Mouse (Mus musculus) subcutaneous adipose tissue, adult 2 months (tissue): ENCODE data around the gene Olfr178. TPM values are rescaled to one million over a fixed set of nuclear protein-coding genes. Genes with fewer than 3 reads are reported as not detected.

Experiments used
- polyA plus RNA-seq: library from polyadenylated mRNA; depleted of rRNA; stranded (reverse); fragments of >200 nt; gene quantifications from 2 replicates; pipeline ENCODE4 v1.2.3, GENCODE M21; 2012; ENCODE audit warnings: low replicate concordance; rRNA removed

The Olfr178 gene
- not detected in 2 replicates for polyA plus RNA-seq

DNA sequence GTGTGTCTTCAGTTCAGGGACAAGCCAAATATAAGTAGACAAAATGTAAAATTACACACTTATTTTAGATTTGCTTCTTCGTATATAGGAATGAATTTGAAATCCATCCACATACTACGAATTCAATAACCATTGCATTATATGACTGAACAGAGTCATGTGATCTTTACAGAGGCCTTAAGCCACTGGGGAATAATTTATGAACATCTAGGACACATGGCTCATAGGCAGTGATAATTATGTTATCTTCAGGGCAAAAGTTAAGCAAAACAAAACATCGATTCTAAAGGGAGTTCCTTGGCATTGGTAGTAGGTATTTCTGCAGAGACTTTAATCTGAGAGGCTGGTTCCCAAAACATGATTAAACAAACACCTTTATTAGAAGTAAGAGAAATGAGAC lies at the start of gene Olfr178:
Gene Olfr178 (minus strand): TSS at position 101 of the 400 bp plus-strand sequence.

DNA sequence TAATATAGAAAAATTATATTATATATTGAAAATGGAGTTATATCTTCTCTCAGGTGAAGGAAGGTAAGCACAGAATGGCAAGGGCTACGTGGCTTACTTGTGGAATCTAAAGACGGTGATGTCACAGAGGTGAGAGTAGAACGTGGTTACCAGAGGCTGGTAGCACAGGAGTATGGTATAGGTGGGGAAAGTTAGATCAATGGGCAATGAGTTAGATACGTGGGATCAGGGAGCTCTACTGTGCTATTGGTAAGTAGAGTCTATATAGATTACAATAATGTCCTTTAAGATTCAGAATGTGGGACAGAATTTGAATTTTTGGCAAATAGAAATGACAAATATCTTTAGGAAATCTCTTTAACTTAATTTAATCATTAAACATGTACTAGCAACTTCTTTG lies 37.4 kb upstream of the Olfr178 start, which contains the start of gene Olfr180:
Gene Olfr180 (minus strand): TSS at position 101 of the 400 bp plus-strand sequence.

DNA sequence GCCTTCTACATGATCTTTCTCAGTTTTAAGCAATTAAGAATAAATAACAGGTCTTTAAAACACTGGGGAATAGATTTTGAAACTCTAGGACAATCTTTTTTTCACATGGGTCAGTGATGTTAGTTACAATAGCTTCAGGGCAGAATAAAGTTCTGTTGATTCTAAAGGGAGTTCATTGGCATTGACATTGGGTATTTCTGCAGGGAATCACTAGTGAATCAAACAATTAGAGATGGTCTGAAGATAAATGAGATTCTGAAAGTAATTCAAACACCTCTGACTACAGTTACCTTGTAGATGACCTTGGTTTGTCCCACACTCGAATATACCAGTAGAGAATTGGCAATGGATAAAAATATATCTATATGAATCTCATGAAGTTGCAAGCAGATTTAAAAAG lies 36.8 kb upstream of the Olfr178 start, which contains the start of gene Olfr181:
Gene Olfr181 (minus strand): TSS at position 101 of the 400 bp plus-strand sequence.

DNA sequence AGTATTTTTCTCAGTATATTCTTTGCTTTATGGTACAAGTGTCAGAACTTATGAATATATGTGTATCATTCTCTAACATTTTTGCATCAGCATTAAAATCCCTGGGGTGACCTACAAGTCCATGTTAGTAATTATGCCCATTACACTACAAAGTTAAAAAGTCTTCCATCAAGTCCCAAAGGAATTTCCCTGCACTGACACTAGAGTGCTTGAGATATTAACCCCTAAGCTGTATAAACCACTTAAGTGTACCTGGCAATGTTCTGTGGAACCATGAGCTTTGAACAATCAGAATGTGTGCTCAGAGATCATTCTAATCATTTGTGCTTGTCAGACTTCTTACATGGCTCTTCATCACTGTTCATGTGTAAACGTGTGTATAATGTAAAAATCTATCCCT lies 17.2 kb downstream of the Olfr178 start, which contains the start of gene Olfr177:
Gene Olfr177 (minus strand): TSS at position 101 of the 400 bp plus-strand sequence.

Other genes starting within 250 kb of the Olfr178 start
- gene Cpox, start 221.8 kb downstream of the Olfr178 start, polyA plus RNA-seq, result 5.9 and 11.2 TPM in 2 replicates
- gene Gpr15, start 173.0 kb downstream of the Olfr178 start, polyA plus RNA-seq, result 0.06 and 0.11 TPM in 2 replicates
- gene Cldnd1, start 164.2 kb downstream of the Olfr178 start, polyA plus RNA-seq, result 40.9 and 84.8 TPM in 2 replicates
- not detected in 2 replicates for gene Olfr172, start 128.9 kb downstream of the Olfr178 start, polyA plus RNA-seq
- not detected in 2 replicates for gene Olfr173, start 91.8 kb downstream of the Olfr178 start, polyA plus RNA-seq
- not detected in 2 replicates for gene Olfr175-ps1, start 65.3 kb downstream of the Olfr178 start, polyA plus RNA-seq
- gene Olfr177, start 17.3 kb downstream of the Olfr178 start, polyA plus RNA-seq, result not detected in 2 replicates
- not detected in 2 replicates for gene Olfr181, start 36.7 kb upstream of the Olfr178 start, polyA plus RNA-seq
- gene Olfr180, start 37.3 kb upstream of the Olfr178 start, polyA plus RNA-seq, result not detected in 2 replicates
- gene Olfr183, start 103.3 kb upstream of the Olfr178 start, polyA plus RNA-seq, result not detected in 2 replicates
- gene Olfr186, start 138.2 kb upstream of the Olfr178 start, polyA plus RNA-seq, result not detected in 2 replicates
- gene Olfr187, start 147.7 kb upstream of the Olfr178 start, polyA plus RNA-seq, result not detected in 2 replicates
- gene Olfr190, start 185.9 kb upstream of the Olfr178 start, polyA plus RNA-seq, result not detected in 2 replicates
- gene Olfr191, start 197.8 kb upstream of the Olfr178 start, polyA plus RNA-seq, result not detected in 2 replicates
- not detected in 2 replicates for gene Olfr193, start 219.8 kb upstream of the Olfr178 start, polyA plus RNA-seq
- gene Olfr194, start 229.0 kb upstream of the Olfr178 start, polyA plus RNA-seq, result not detected in 2 replicates